Mouse (Mus musculus): Measurements from ENCODE around the gene Nfatc3.

The Nfatc3 gene

GRCm38 (mm10) chr8:106127882-106128410 lies 69.3 kb downstream of the Nfatc3 start:
- DNase-seq = no peak

GRCm38 (mm10) chr8:106129232-106129930 lies 70.7 kb downstream of the Nfatc3 start:
- no peak for DNase-seq

GRCm38 (mm10) chr8:106129997-106130396 lies 71.4 kb downstream of the Nfatc3 start:
- no peak for DNase-seq

- no peak for DNase-seq
These were observed 71.9 kb downstream of the Nfatc3 start for GRCm38 (mm10) chr8:106130505-106130904.

- DNase-seq = no peak
These were observed 72.4 kb downstream of the Nfatc3 start for GRCm38 (mm10) chr8:106131021-106131420.

GRCm38 (mm10) chr8:106131488-106132222 lies 73.0 kb downstream of the Nfatc3 start:
- no peak for DNase-seq

GRCm38 (mm10) chr8:106132356-106132755 lies 73.7 kb downstream of the Nfatc3 start:
- no peak for DNase-seq

- no peak for DNase-seq
These were observed 74.9 kb downstream of the Nfatc3 start for GRCm38 (mm10) chr8:106133526-106133925.

- no peak for DNase-seq
These were observed 75.3 kb downstream of the Nfatc3 start for GRCm38 (mm10) chr8:106133946-106134345.

GRCm38 (mm10) chr8:106134751-106135571 lies 76.3 kb downstream of the Nfatc3 start:
- DNase-seq = no peak

GRCm38 (mm10) chr8:106135672-106136071 lies 77.0 kb downstream of the Nfatc3 start:
- no peak for DNase-seq

- peak in 1 of 2 experiments; percentile 44 for DNase-seq
These were observed 77.8 kb downstream of the Nfatc3 start, which contains the start of gene Esrp2 for GRCm38 (mm10) chr8:106136156-106137130. Gene Esrp2, minus strand, starts transcription at chr8:106136974.

GRCm38 (mm10) chr8:106137218-106137905 lies 78.7 kb downstream of the Nfatc3 start:
- DNase-seq = no peak

- DNase-seq = no peak
These were observed 79.4 kb downstream of the Nfatc3 start for GRCm38 (mm10) chr8:106137906-106138477.

GRCm38 (mm10) chr8:106138616-106139015 lies 80.0 kb downstream of the Nfatc3 start:
- no peak for DNase-seq

- no peak for DNase-seq
These were observed 81.6 kb downstream of the Nfatc3 start for GRCm38 (mm10) chr8:106140191-106140590.

GRCm38 (mm10) chr8:106140769-106141168 lies 82.1 kb downstream of the Nfatc3 start:
- peak; percentile 62 to 81 for DNase-seq

GRCm38 (mm10) chr8:106145331-106145730 lies 86.7 kb downstream of the Nfatc3 start:
- no peak for DNase-seq

GRCm38 (mm10) chr8:106146014-106146413 lies 87.4 kb downstream of the Nfatc3 start:
- DNase-seq = no peak

GRCm38 (mm10) chr8:106147868-106148565 lies 89.4 kb downstream of the Nfatc3 start:
- no peak for DNase-seq
